Mouse (Mus musculus) ES-E14 (cell line): ENCODE data around the gene Shank3.

Experiments used
- CHD2 ChIP-seq: IDR thresholded peaks from 2 replicates; pipeline ENCODE4 v1.6.1; 2014; ENCODE audit warnings: mild to moderate bottlenecking, low read depth, low read length, inconsistent platforms
- HCFC1 ChIP-seq: IDR thresholded peaks from 2 replicates; pipeline ENCODE4 v1.6.1; 2012; ENCODE audit warnings: low read length, inconsistent platforms, borderline replicate concordance; ENCODE audit not compliant: insufficient read depth

DNA sequence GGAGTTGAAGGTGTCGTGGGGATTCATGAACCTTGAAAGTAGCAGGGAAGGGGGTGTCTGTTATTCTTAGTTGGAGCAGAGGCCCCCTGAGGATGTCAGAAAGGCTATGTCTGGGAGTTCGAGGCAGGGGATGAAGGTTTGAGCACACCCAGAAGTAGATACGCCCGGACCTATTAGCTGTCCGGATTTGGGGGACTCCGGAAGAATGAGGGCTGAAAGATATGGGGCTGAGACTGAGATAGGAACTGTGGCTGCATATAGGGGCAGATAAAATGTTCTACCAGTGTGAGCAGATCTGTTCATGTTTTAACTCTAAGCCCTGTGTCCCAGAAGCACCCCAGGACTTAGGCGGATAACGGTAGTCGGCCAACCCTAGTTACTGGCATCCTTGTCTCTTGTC lies 5.4 kb downstream of the Shank3 start:
- TF ChIP-seq HCFC1 (no peak), CHD2 (no peak)
